Mouse (Mus musculus) Muller cell, postnatal 12 days (primary cell): ENCODE data around the gene Kif28.
"Not testable (repeated sequence)": the region's sequence is repeated elsewhere in the genome, so short reads cannot be mapped to it uniquely, and the experiment has no call there.

Experiments used
- DNase-seq: peaks from one replicate; pipeline ENCODE4 v3.0.0-alpha.2; 2015; ENCODE audit errors: inconsistent ontology term

Gene Kif28

DNA sequence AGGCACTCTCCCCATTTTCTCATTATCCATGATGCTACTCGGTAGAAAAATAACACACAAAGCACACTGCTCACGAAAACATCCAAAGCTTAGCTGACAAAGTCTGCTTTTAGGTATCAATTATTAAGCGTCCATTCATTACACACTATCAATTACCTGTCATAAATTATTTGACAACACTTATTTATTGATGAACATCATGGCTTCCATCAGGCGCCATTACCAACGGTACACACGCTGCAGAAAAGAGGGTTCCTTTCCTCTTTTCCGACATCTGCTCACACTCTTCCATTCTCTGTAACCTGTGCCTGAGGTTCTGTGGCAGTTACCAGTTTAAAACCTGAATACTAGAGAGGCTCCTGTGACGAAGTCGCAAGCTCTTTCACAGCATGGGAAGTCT is at the start of gene Kif28:
Gene Kif28 (minus strand): TSS at position 101 of the 400 bp plus-strand sequence.
- DNase-seq = no peak

- DNase-seq = no peak
Measured at GRCm38 (mm10) chr1:179787281-179787680, 42.2 kb upstream of the Kif28 start.

GRCm38 (mm10) chr1:179785502-179785901 is 40.4 kb upstream of the Kif28 start:
- no peak for DNase-seq

DNA sequence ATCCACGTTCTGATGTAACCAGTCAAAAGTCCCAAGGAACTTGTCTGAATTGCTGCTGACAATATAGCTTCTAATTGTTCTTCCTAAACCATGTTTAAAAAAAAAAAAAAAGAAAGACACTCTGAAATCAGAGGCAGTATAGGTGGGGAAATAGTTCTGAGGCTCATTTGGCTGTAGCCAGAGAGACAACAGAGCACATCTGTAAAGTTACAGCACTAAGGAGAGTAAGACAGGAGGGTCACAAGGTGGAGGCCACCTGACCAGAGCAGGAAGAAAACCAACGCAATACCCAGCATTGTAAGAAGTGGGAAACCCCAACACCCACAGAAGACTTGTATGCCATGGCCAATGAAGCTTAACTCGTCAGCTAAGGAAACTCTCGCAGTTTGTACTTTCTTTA is 39.0 kb upstream of the Kif28 start:
- no peak for DNase-seq

DNA sequence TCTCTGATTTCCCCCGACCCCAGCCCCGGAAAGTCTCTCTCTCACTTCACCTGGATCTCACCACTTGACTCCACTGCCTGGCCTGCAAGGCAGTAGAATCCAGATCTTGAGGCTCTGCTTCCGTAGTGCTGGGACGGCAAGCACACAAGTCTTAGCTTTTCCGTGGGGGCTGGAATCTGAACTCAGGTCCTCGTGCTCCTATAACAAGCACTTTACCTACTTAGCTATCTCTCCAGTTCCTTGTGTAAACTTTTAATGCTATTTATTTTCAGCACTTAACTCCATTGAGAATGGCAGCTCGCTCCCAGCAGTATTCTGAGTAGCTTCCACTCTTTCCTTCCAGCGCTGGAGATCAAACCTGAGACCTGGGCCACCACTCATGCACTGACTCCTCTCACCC is 31.8 kb upstream of the Kif28 start:
- no peak for DNase-seq

DNA sequence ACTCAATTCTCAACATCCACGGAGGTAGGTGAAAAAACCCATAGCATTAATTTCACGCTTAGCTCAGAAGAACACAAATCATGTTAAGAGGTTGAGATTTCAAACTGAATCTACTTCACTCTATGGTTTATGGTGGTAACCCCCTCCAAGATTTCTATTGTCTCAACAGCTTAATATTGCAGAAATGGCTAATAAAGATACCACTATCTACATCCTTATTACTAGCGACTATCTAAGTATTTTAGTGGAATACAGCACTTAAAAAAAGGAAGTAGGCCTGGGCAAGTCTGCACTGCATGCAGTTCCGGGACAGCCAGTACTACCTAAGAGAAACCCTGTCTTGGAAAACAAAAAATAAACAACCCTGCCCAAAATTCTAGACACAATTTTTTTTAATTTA is 15.5 kb upstream of the Kif28 start:
- DNase-seq = no peak

GRCm38 (mm10) chr1:179760086-179760485 is 15.0 kb upstream of the Kif28 start:
- no peak for DNase-seq

DNA sequence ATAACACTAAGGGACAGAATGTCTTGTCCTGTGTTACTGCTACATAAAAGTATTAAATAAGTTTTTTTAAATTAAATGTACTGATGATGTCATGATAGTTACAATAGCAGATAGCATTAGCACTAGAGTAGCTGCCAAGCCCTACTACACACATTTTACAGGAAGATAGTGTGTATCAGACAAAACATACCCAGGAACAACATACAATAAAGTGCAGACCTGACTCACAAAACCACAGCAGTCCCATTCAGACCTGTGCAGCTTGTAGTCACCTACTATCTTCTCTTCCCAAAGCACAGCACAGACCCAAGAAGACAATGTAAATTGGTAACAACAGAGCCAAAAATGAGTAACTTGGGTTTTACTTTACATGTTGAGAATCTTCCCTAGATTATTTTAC is 11.4 kb upstream of the Kif28 start:
- DNase-seq = no peak

DNA sequence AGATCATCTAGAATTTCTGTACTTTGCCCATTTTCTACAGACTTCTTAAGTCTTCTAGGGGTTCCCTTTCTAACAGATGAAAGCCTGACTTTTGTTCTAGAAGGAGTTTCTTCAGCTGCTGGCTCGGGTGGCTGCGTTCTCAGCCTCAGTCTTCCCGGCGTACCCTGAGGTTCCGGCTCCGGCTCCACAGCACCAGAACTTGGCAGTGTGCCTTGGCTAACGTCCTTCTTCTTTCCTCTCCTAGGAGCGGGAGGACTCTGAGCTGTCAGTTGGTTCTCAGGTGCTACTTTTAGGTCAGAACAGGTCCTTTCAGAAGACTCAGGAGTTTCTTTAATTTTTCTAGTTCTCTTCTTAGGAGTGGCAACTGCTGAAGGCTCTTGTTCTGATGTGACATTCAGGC is 7.9 kb upstream of the Kif28 start:
- DNase-seq = no peak

- DNase-seq = no peak
Measured at GRCm38 (mm10) chr1:179752276-179752675, 7.2 kb upstream of the Kif28 start.

GRCm38 (mm10) chr1:179743593-179744193 is 1.4 kb downstream of the Kif28 start:
- no peak for DNase-seq

DNA sequence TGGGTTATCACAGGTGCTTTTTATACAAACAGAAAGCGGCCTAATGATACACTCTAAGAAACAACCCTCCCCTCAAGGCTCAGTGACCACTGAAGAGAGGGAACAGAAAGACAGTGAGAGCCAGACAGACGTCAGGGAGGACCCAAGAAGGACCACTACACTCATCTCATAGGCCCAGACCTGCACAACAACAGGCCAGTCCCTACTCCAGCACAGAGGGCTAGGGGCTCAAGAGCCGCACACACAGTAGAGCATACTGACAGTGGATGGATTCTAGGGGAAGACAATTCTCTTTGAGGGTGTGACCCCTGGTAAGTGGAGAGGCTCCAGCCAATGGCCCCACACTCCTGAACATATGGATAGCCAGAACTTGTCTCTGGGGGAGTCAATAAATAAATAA is 8.6 kb downstream of the Kif28 start:
- DNase-seq = no peak

GRCm38 (mm10) chr1:179734500-179735474 is 10.3 kb downstream of the Kif28 start:
- DNase-seq = peak; percentile 25

GRCm38 (mm10) chr1:179731391-179731790 is 13.7 kb downstream of the Kif28 start:
- no peak for DNase-seq

DNA sequence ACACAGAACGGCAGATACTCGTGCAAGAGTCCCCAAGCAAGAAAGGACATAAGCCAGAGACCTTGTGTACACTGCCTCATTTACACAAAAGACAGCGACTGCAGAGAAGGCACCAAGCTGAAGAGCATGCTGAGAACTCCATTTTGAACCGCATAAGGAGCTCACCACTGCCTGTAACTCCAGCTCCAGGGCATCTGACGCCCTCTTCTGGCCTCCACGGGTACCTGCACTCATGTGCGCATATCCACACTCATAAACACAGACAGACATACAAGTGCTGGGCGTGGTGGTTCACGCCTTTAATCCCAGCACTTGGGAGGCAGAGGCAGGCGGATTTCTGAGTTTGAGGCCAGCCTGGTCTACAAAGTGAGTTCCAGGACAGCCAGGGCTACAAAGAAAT is 16.4 kb downstream of the Kif28 start:
- DNase-seq = no peak

DNA sequence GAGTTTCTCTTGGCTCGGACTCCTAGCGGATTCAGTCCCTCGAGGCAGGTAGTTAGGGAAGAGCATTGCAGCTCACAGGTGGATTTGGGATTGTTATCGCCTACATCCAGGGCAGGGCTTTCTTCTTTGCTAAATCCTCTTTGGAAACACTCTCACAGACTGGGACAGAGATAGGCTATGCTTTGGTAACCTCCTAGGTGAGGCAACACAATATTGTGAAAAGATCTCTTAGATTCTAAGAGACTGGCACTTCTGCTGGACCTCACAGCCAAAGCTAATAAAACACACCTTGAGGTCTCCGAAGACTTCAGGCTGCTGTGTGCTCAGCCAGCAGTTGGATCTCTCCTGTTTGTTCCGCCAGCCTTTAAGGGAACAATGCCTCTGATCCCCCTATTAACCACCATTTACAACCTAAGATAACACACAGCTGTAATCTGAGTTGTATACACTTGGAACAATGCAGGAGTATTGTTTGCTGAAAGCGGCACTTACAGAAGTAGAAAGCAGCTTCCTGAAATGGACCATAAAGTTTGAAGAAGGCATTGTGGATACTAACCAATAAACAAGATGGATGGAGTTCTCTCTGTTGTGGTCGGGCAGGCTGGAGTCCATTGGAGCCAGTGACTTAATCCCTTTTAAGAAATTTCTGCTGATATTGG is 22.1 kb downstream of the Kif28 start:
- DNase-seq = no peak

GRCm38 (mm10) chr1:179715786-179716185 is 29.3 kb downstream of the Kif28 start:
- no peak for DNase-seq

GRCm38 (mm10) chr1:179715289-179715688 is 29.8 kb downstream of the Kif28 start:
- not testable (repeated sequence) for DNase-seq

DNA sequence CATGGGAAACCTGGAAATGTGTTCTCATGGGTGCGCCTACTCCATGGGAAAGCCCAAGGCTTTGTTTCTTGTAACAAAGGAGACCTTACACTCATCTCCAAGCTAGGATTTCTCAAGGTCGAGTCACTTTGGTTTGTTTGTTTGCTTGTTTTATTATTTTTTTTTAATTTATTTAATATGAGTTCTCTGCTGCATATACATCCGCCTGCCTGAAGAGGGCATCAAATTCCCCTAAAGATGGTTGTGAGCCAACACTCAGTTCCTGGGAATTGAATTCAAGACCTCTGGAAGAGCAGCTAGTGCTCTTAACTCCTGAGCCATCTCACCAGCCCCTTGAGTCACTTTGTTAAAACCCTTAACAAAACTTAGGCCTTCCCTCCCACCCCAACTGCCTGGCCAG is 31.7 kb downstream of the Kif28 start:
- no peak for DNase-seq

GRCm38 (mm10) chr1:179712658-179713057 is 32.4 kb downstream of the Kif28 start:
- DNase-seq = no peak

- DNase-seq = no peak
Measured at GRCm38 (mm10) chr1:179710739-179711138, 34.3 kb downstream of the Kif28 start.

GRCm38 (mm10) chr1:179709390-179709789 is 35.7 kb downstream of the Kif28 start:
- DNase-seq = peak; percentile 69

GRCm38 (mm10) chr1:179705154-179705553 is 39.9 kb downstream of the Kif28 start:
- no peak for DNase-seq
